Mouse (Mus musculus): ENCODE measurements at regions not wholly inside any gene's neighbourhood (a gene's known extent, or its start where the extent isn't known, plus 50 kb on each side); places are given as distances from the start of the nearest gene placed in this dataset.

- no peaks in the 10 kb centered on the region for H3K4me1 ChIP-seq
- no peak overlapping the region for H3K27ac ChIP-seq
- H3K4me2 ChIP-seq, result no peak overlapping the region
- no peaks in the 10 kb centered on the region for H3K36me3 ChIP-seq (ENCODE audit: poor library complexity, severe bottlenecking)
- H3K27me3 ChIP-seq, result peaks cover 4% of the 10 kb centered on the region; the same call in 1 of the 2 replicates
- no peak for ATAC-seq
- H3K9me3 ChIP-seq (replicated peaks), result no peaks in the 10 kb centered on the region
- H3K9ac ChIP-seq, result no peak overlapping the region
- 87% methylated on average over 8 of the region's 8 CpGs for WGBS
- H3K4me3 ChIP-seq, result no peak overlapping the region
These were observed 65.3 kb upstream of the Abcd3 start for GRCm38 (mm10) chr3:121880355-121880754.

DNA sequence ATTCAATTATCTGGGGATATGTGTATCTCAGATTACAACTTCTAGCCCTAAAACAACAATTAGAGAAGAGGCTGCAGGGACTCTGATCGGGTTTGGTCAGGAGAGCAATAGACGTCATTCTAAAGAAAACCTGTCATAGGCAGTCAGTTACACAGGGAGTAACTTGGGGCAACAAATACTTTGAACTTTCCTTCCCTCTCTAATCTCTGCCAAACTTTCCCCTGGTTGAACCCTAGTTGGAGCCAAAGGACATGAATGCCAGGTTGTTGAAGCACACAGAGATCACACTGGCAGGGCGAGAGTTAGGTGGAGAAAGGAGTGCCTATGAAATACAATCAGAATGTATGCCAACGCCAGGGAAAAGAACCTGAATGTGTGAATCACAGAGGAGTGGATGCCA, 60.0 kb upstream of the Abcd3 start:
- no peak overlapping the region for H3K27ac ChIP-seq
- no peaks in the 10 kb centered on the region for H3K9me3 ChIP-seq (replicated peaks)
- no peak for ATAC-seq
- 82% methylated on average over 4 of the region's 4 CpGs for WGBS
- H3K36me3 ChIP-seq (ENCODE audit: poor library complexity, severe bottlenecking), result no peaks in the 10 kb centered on the region
- H3K27me3 ChIP-seq, result no peaks in the 10 kb centered on the region
- H3K4me2 ChIP-seq, result no peak overlapping the region
- no peaks in the 10 kb centered on the region for H3K4me1 ChIP-seq
- H3K9ac ChIP-seq, result no peak overlapping the region
- no peak overlapping the region for H3K4me3 ChIP-seq

DNA sequence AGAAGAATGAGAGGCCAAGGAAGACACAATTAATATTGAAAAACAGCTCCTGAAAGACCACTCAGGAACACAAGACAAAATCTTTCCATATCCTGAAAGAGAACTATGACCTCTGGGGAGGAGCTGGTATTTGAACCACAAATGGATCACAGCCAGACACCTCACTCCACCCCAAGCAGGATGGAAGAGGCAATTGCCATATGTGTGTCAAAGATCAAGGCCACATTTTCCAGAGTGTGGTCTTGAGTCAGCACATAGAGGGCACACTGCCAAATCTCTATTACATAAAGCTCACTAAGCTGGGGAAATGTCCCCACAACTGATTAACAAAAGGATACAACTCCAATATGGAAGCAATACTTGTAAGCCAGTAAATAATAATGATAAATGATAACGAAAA, 59.5 kb upstream of the Abcd3 start:
- H3K4me3 ChIP-seq, result no peak overlapping the region
- no peaks in the 10 kb centered on the region for H3K9me3 ChIP-seq (replicated peaks)
- H3K4me1 ChIP-seq, result no peaks in the 10 kb centered on the region
- no peak overlapping the region for H3K9ac ChIP-seq
- WGBS, result 87% methylated on average over 1 of the region's 1 CpGs
- H3K36me3 ChIP-seq (ENCODE audit: poor library complexity, severe bottlenecking), result no peaks in the 10 kb centered on the region
- no peak overlapping the region for H3K27ac ChIP-seq
- H3K27me3 ChIP-seq, result no peaks in the 10 kb centered on the region
- no peak overlapping the region for H3K4me2 ChIP-seq
- no peak for ATAC-seq

DNA sequence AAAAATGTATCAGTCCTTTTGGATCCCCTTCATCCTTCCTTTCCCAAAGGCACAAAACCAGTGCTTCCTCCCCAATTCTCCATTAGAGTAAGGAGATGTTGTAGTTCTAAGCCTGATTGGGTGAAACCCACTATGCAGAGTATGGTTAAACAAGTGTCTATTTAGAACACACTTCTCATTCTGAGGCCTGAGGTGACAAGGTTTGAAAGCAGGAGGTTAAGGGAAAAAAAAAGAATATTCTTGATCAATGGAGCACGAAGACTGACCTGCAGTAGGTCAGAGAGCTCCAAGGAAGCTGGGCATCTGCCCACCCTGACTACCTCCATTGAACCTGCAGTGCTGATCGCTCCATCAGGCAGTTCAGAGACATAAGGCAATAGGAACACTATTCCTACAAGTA, 58.5 kb upstream of the Abcd3 start:
- 88% methylated on average over 2 of the region's 2 CpGs for WGBS
- no peak overlapping the region for H3K4me2 ChIP-seq
- H3K4me1 ChIP-seq, result no peaks in the 10 kb centered on the region
- H3K27me3 ChIP-seq, result no peaks in the 10 kb centered on the region
- H3K36me3 ChIP-seq (ENCODE audit: poor library complexity, severe bottlenecking), result no peaks in the 10 kb centered on the region
- no peaks in the 10 kb centered on the region for H3K9me3 ChIP-seq (replicated peaks)
- H3K4me3 ChIP-seq, result no peak overlapping the region
- no peak overlapping the region for H3K27ac ChIP-seq
- no peak for ATAC-seq
- H3K9ac ChIP-seq, result no peak overlapping the region

DNA sequence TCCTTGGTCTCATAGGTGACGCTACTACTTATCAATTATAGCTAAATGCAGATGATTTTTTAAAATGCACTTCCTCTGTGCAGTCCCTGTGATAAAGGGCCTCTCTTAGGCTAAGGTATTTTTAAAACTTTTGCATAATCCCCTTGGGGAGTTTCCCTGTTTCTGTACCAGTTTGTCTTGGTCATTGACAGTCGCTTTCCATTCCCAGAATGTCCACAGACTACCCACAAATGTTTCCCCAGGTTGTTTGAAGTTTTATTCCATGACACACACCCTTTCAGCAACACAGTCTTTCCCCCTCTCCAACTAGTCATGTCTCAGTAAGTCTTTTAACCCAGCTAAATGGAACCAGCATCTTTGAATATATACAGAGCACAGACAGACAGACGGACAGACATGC, 57.6 kb upstream of the Abcd3 start:
- no peak for ATAC-seq
- Histone ChIP-seq H3K4me3 (no peak overlapping the region), H3K4me2 (no peak overlapping the region), H3K4me1 (no peaks in the 10 kb centered on the region), H3K9ac (no peak overlapping the region), H3K9me3 (replicated peaks) (no peaks in the 10 kb centered on the region), H3K27me3 (no peaks in the 10 kb centered on the region), H3K36me3 (ENCODE audit: poor library complexity, severe bottlenecking) (no peaks in the 10 kb centered on the region), H3K27ac (no peak overlapping the region)
- WGBS, result 93% methylated on average over 3 of the region's 3 CpGs

GRCm38 (mm10) chr3:121871795-121872194, 56.7 kb upstream of the Abcd3 start:
- Histone ChIP-seq H3K27ac (no peak overlapping the region), H3K9me3 (replicated peaks) (no peaks in the 10 kb centered on the region)
- ATAC-seq, result no peak

DNA sequence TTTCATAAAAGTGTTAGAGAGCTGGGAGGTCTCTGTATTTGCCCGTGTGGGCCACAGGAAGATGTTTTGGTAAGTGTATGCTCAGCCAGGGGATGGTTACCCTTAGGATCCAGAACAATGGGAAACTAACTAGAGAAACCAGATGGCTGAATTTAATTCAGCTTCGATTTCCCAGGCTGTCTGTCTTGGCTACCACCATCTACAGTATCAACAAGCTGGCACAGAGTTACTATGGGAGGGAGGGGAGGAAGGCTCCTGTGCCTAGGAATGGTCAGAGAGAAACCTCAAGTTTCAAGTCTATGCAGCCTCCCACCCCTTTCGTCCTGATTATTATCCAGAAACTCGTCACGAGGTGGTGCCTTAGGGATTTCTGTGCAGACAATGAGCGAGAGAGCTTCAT, 55.6 kb upstream of the Abcd3 start:
- no peaks in the 10 kb centered on the region for H3K27me3 ChIP-seq
- no peaks in the 10 kb centered on the region for H3K36me3 ChIP-seq (ENCODE audit: poor library complexity, severe bottlenecking)
- 77% methylated on average over 6 of the region's 6 CpGs for WGBS
- no peaks in the 10 kb centered on the region for H3K9me3 ChIP-seq (replicated peaks)
- no peak overlapping the region for H3K4me3 ChIP-seq
- H3K4me2 ChIP-seq, result no peak overlapping the region
- no peak overlapping the region for H3K27ac ChIP-seq
- ATAC-seq, result 0 out of 2 replicates have a peak, but pooled peaks have one; percentile 21
- H3K9ac ChIP-seq, result no peak overlapping the region
- H3K4me1 ChIP-seq, result no peaks in the 10 kb centered on the region

More at GRCm38 (mm10) chr3:121871795-121872194, 56.7 kb upstream of the Abcd3 start:
- no peaks in the 10 kb centered on the region for H3K4me1 ChIP-seq
- WGBS, result 85% methylated on average over 4 of the region's 4 CpGs
- no peak overlapping the region for H3K4me3 ChIP-seq
- H3K27me3 ChIP-seq, result no peaks in the 10 kb centered on the region
- no peak overlapping the region for H3K4me2 ChIP-seq
- no peak overlapping the region for H3K9ac ChIP-seq
- no peaks in the 10 kb centered on the region for H3K36me3 ChIP-seq (ENCODE audit: poor library complexity, severe bottlenecking)

DNA sequence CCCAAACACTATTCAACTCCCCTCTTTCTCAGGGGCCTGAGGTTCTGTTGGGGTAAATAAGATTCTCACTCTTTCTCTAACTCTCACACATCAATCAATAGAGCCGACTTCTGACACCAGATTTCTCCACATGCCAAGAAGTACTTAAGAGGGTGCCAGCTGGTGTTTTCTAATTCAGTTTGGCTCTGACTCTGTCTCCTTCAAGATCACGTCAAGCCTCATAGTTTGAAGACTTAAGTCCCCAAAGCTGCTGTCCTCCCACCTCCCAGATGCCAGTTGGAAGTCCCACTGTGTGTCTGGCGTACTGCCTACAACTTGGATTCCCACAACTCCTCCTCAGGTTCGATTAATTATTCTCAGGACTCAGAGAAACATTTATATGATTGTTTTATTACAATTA, 54.6 kb upstream of the Abcd3 start:
- Histone ChIP-seq H3K36me3 (ENCODE audit: poor library complexity, severe bottlenecking) (no peaks in the 10 kb centered on the region), H3K4me3 (no peak overlapping the region), H3K4me1 (no peaks in the 10 kb centered on the region), H3K9ac (no peak overlapping the region), H3K4me2 (no peak overlapping the region), H3K27ac (no peak overlapping the region), H3K9me3 (replicated peaks) (no peaks in the 10 kb centered on the region), H3K27me3 (no peaks in the 10 kb centered on the region)
- ATAC-seq, result peak; percentile 43; the same call in 1 of the 2 replicates
- WGBS, result 56% methylated on average over 4 of the region's 4 CpGs

DNA sequence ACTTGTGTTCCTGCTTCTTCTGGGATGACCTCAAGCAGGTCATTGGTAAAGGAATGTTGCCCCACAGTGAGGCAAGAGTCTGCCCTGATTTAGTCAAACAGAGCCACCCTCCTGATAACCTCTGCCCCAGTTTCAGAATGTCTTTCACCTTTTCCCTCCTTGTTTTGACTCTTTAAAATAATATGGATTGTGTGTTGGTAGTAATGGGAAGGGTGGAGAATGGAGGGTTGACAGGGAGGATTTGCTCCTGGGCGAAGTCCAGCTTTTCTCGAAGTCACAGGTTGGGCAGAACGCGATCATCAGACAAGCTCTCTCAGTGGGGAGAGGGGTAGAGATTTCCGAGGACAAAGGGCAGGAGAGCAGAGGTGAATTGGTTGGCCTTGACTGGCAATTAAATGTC, 52.2 kb upstream of the Abcd3 start:
- ATAC-seq, result no peak
- no peak overlapping the region for H3K27ac ChIP-seq
- H3K4me1 ChIP-seq, result no peaks in the 10 kb centered on the region
- H3K4me3 ChIP-seq, result no peak overlapping the region
- H3K4me2 ChIP-seq, result no peak overlapping the region
- no peaks in the 10 kb centered on the region for H3K27me3 ChIP-seq
- no peaks in the 10 kb centered on the region for H3K36me3 ChIP-seq (ENCODE audit: poor library complexity, severe bottlenecking)
- no peak overlapping the region for H3K9ac ChIP-seq
- no peaks in the 10 kb centered on the region for H3K9me3 ChIP-seq (replicated peaks)
- 46% methylated on average over 5 of the region's 5 CpGs for WGBS

- no peaks in the 10 kb centered on the region for H3K36me3 ChIP-seq (ENCODE audit: poor library complexity, severe bottlenecking)
- no peak overlapping the region for H3K9ac ChIP-seq
- H3K9me3 ChIP-seq (replicated peaks), result no peaks in the 10 kb centered on the region
- no peak overlapping the region for H3K27ac ChIP-seq
- no peaks in the 10 kb centered on the region for H3K4me1 ChIP-seq
- no peaks in the 10 kb centered on the region for H3K27me3 ChIP-seq
- no peak overlapping the region for H3K4me3 ChIP-seq
- no peak overlapping the region for H3K4me2 ChIP-seq
- 57% methylated on average over 8 of the region's 8 CpGs for WGBS
- no peak for ATAC-seq
These were observed 49.8 kb upstream of the Abcd3 start for GRCm38 (mm10) chr3:121864734-121865445.

All from forebrain, embryonic 13.5 days (tissue).